Mouse (Mus musculus) midbrain, embryonic 16.5 days (tissue): ENCODE data around the gene Vmn2r110. TPM values are rescaled to one million over a fixed set of nuclear protein-coding genes. Genes with fewer than 3 reads are reported as not detected.

ENCODE experiments used
- ATAC-seq: fragments of 200-750 bp; cut with Nextera tagmentation; 2 replicates; pipeline ENCODE4 v1.8.0; 2017; ENCODE audit warnings: moderate TSS enrichment
- H3K27ac ChIP-seq: fragments of 300-500 bp; sonication (generic); 2 replicates; pipeline ENCODE4 v1.5.1; 2014; ENCODE audit warnings: mild to moderate bottlenecking, low read length, mixed read lengths
- H3K27me3 ChIP-seq: fragments of 300-500 bp; sonication (generic); 2 replicates; pipeline ENCODE4 v1.6.1; 2014; ENCODE audit warnings: low read depth, low read length, mixed read lengths; ENCODE audit not compliant: control insufficient read depth, insufficient read depth
- H3K36me3 ChIP-seq: fragments of 300-500 bp; sonication (generic); 2 replicates; pipeline ENCODE4 v1.6.1; 2014; ENCODE audit warnings: mild to moderate bottlenecking, low read length, moderate library complexity, mixed read lengths; ENCODE audit not compliant: control insufficient read depth, insufficient read depth
- H3K4me1 ChIP-seq: fragments of 300-500 bp; sonication (generic); 2 replicates; pipeline ENCODE4 v1.6.1; 2014; ENCODE audit warnings: mild to moderate bottlenecking, low read length, mixed read lengths; ENCODE audit not compliant: control insufficient read depth, insufficient read depth
- H3K4me2 ChIP-seq: fragments of 300-500 bp; sonication (generic); 2 replicates; pipeline ENCODE4 v1.6.1; 2014; ENCODE audit warnings: mild to moderate bottlenecking, low read length, mixed read lengths
- H3K4me3 ChIP-seq: fragments of 300-500 bp; sonication (generic); 2 replicates; pipeline ENCODE4 v1.5.1; 2014; ENCODE audit warnings: low read depth, mild to moderate bottlenecking, low read length, moderate library complexity, mixed read lengths
- H3K9ac ChIP-seq: fragments of 300-500 bp; sonication (generic); 2 replicates; pipeline ENCODE4 v1.6.1; 2014; ENCODE audit warnings: low read depth, low read length, mixed read lengths
- H3K9me3 ChIP-seq: fragments of 300-500 bp; sonication (generic); replicated peaks from 2 replicates; pipeline ENCODE4 v1.6.1; 2014; ENCODE audit warnings: mild to moderate bottlenecking, low read length, mixed read lengths; ENCODE audit not compliant: control insufficient read depth, poor library complexity, severe bottlenecking
- WGBS: fragments of 180-500 bp; shearing (Covaris S2); extraction: QIAGEN DNeasy Blood & Tissue Kit; methylation state at CpG from one replicate; pipeline ENCODE4 v1.1.7; 2014; 5-methylcytosine and 5-hydroxymethylcytosine counted together
- polyA plus RNA-seq: library from polyadenylated mRNA; unstranded; fragments of >200 nt; fragmentation: Nextera tagmentation; extraction: Ambion mirVana; gene quantifications from 2 replicates; pipeline ENCODE4 v1.2.1, GENCODE M21; 2015

The Vmn2r110 gene
- not detected in 2 replicates for polyA plus RNA-seq

- no peak within 1 kb of the TSS for H3K4me2 ChIP-seq
- H3K9ac ChIP-seq, result no peak within 1 kb of the TSS
- no peaks in the 10 kb centered on the region for H3K4me1 ChIP-seq
- no peak within 1 kb of the TSS for H3K4me3 ChIP-seq
- H3K9me3 ChIP-seq, result peaks cover 3% of the 10 kb centered on the region
- WGBS, result 53% methylated on average over 1 of the region's 1 CpGs
- H3K27me3 ChIP-seq, result no peaks in the 10 kb centered on the region
- H3K36me3 ChIP-seq, result no peaks in the 10 kb centered on the region
- H3K27ac ChIP-seq, result no peak within 1 kb of the TSS
- ATAC-seq, result no peak
These were observed at the start of gene Vmn2r110 for GRCm38 (mm10) chr17:20596323-20596722. Vmn2r110 (minus strand) TSS chr17:20596423.

- Histone ChIP-seq H3K9ac (no peak within 1 kb of the TSS), H3K4me2 (no peak within 1 kb of the TSS), H3K27ac (no peak within 1 kb of the TSS), H3K4me1 (no peaks in the 10 kb centered on the region), H3K9me3 (peaks cover 8% of the 10 kb centered on the region; the same call in 1 of the 2 replicates), H3K27me3 (no peaks in the 10 kb centered on the region), H3K36me3 (no peaks in the 10 kb centered on the region), H3K4me3 (no peak within 1 kb of the TSS)
- ATAC-seq, result no peak
These were observed 28.6 kb upstream of the Vmn2r110 start, which contains the start of gene Fpr-rs3 for GRCm38 (mm10) chr17:20624777-20625176. Fpr-rs3 (minus strand) TSS chr17:20624877.

- H3K9me3 ChIP-seq, result 0 out of 2 replicates have a peak, but pooled peaks cover 3% of the 10 kb centered on the region
- no peak within 1 kb of the TSS for H3K9ac ChIP-seq
These were observed 31.6 kb downstream of the Vmn2r110 start, which contains the start of gene Vmn2r109 for GRCm38 (mm10) chr17:20564656-20565055. Vmn2r109 (minus strand) TSS chr17:20564756.

More at GRCm38 (mm10) chr17:20564656-20565055, 31.6 kb downstream of the Vmn2r110 start, which contains the start of gene Vmn2r109:
- H3K27me3 ChIP-seq, result no peaks in the 10 kb centered on the region
- H3K4me1 ChIP-seq, result no peaks in the 10 kb centered on the region
- no peak within 1 kb of the TSS for H3K4me3 ChIP-seq
- no peak for ATAC-seq
- 86% methylated on average over 1 of the region's 1 CpGs for WGBS
- H3K4me2 ChIP-seq, result no peak within 1 kb of the TSS
- no peaks in the 10 kb centered on the region for H3K36me3 ChIP-seq
- H3K27ac ChIP-seq, result no peak within 1 kb of the TSS

Other genes with a start within 250 kb of the Vmn2r110 start
- gene Vmn1r224, start 182.3 kb downstream of the Vmn2r110 start, polyA plus RNA-seq, result not detected in 2 replicates
- not detected in 2 replicates for gene Vmn2r108, start 115.1 kb downstream of the Vmn2r110 start, polyA plus RNA-seq
- gene Vmn1r225, start 98.3 kb downstream of the Vmn2r110 start, polyA plus RNA-seq, result not detected in 2 replicates
- not detected in 2 replicates for gene Vmn2r109, start 31.7 kb downstream of the Vmn2r110 start, polyA plus RNA-seq
- not detected in 2 replicates for gene Fpr-rs3, start 28.5 kb upstream of the Vmn2r110 start, polyA plus RNA-seq
- not detected in 2 replicates for gene Vmn1r226, start 86.4 kb upstream of the Vmn2r110 start, polyA plus RNA-seq
- not detected in 2 replicates for gene Vmn1r227, start 133.4 kb upstream of the Vmn2r110 start, polyA plus RNA-seq
- gene Vmn1r228, start 189.7 kb upstream of the Vmn2r110 start, polyA plus RNA-seq, result not detected in 2 replicates
- gene Vmn1r229, start 215.1 kb upstream of the Vmn2r110 start, polyA plus RNA-seq, result 0.01 TPM in 1 of 2 replicates, not detected in the other
- gene Vmn1r230, start 244.0 kb upstream of the Vmn2r110 start, polyA plus RNA-seq, result not detected in 2 replicates